Mouse (Mus musculus) olfactory bulb, adult 2 months (tissue): ENCODE measurements around the gene Grb14.

Source experiments
- CTCF ChIP-seq: fragments of 200-500 bp; IDR thresholded peaks from 2 replicates; pipeline ENCODE4 v1.5.1; 2012; ENCODE audit warnings: low read depth, mild to moderate bottlenecking, low read length, moderate library complexity; ENCODE audit not compliant: insufficient read depth
- POLR2A ChIP-seq: fragments of 200-500 bp; IDR thresholded peaks from 2 replicates; pipeline ENCODE4 v1.6.1; 2012; ENCODE audit warnings: mild to moderate bottlenecking, low read depth, low read length, moderate library complexity; ENCODE audit not compliant: insufficient read depth

DNA sequence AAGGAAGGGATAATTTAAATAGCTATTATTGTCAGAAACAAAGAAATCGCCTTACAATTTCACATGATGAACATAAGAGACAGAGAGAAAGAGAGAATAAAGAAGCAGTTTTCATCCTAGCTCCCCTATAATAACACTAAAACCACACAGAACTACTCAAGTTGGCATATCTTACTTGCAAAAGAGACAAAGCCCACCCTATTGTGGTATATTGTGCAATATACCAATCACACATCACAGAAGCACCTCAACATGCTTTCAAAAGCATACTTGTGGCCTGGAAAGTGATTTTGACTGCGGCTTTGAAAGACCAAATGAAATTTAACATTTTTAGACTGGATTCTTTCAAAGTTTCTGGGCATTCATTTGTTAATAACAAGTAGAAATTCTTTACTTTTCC, 7.4 kb downstream of the Grb14 start:
- no peak for TF ChIP-seq CTCF
- TF ChIP-seq POLR2A: no peak
